Mouse (Mus musculus) heart, embryonic 14.5 days (tissue): Measurements from ENCODE around the gene Pcgf1. TPM values are rescaled to one million over a fixed set of nuclear protein-coding genes. Genes with fewer than 3 reads are reported as not detected.

ENCODE experiments used
- ATAC-seq: fragments of 200-750 bp; cut with Nextera tagmentation; 2 replicates; pipeline ENCODE4 v1.8.0; 2017; ENCODE audit warnings: low read depth, moderate TSS enrichment; ENCODE audit not compliant: insufficient number of reproducible peaks, insufficient read depth, low FRiP score
- H3K27ac ChIP-seq, 2 experiments: fragments of 200-500 bp in 1 of 2; fragments of 300-500 bp in 1 of 2; sonication (generic) in 1 of 2; replicated peaks in 1 of 2; 2 replicates each; pipeline ENCODE4 v1.5.1; 2012 to 2014; ENCODE audit warnings: low read depth in 2 of 2, low read length in 2 of 2, control low read depth in 1 of 2, mild to moderate bottlenecking in 1 of 2, mixed read lengths in 1 of 2; ENCODE audit not compliant: control insufficient read depth in 1 of 2, insufficient read depth in 1 of 2
- H3K27me3 ChIP-seq: fragments of 300-500 bp; sonication (generic); 2 replicates; pipeline ENCODE4 v1.6.1; 2014; ENCODE audit warnings: mild to moderate bottlenecking, low read length, control low read depth; ENCODE audit not compliant: control insufficient read depth, insufficient read depth
- H3K36me3 ChIP-seq: fragments of 300-500 bp; sonication (generic); 2 replicates; pipeline ENCODE4 v1.6.1; 2014; ENCODE audit warnings: mild to moderate bottlenecking, control low read depth, low read length, mixed read lengths; ENCODE audit not compliant: control insufficient read depth, insufficient read depth
- H3K4me1 ChIP-seq, 2 experiments: fragments of 200-500 bp in 1 of 2; fragments of 300-500 bp in 1 of 2; sonication (generic) in 1 of 2; 2 replicates each; pipeline ENCODE4 v1.6.1; 2012 to 2014; ENCODE audit warnings: low read length in 2 of 2, control low read depth in 1 of 2, mixed read lengths in 1 of 2; ENCODE audit not compliant: control insufficient read depth in 2 of 2, insufficient read depth in 2 of 2
- H3K4me2 ChIP-seq: fragments of 300-500 bp; sonication (generic); 2 replicates; pipeline ENCODE4 v1.6.1; 2014; ENCODE audit warnings: mild to moderate bottlenecking, low read length
- H3K4me3 ChIP-seq, 2 experiments: fragments of 200-500 bp in 1 of 2; fragments of 300-500 bp in 1 of 2; sonication (generic) in 1 of 2; 2 replicates each; pipeline ENCODE4 v1.5.1; 2012 to 2014; ENCODE audit warnings: low read length in 2 of 2, mild to moderate bottlenecking in 2 of 2, control low read depth in 1 of 2, low read depth in 1 of 2, moderate library complexity in 1 of 2; ENCODE audit not compliant: control insufficient read depth in 1 of 2, insufficient read depth in 1 of 2
- H3K9ac ChIP-seq: fragments of 300-500 bp; sonication (generic); 2 replicates; pipeline ENCODE4 v1.6.1; 2014; ENCODE audit warnings: mild to moderate bottlenecking, low read length
- H3K9me3 ChIP-seq: fragments of 300-500 bp; sonication (generic); 2 replicates; pipeline ENCODE4 v1.6.1; 2016; ENCODE audit warnings: low read length, control low read depth; ENCODE audit not compliant: control insufficient read depth
- WGBS: fragments of 180-500 bp; shearing (Covaris S2); extraction: QIAGEN DNeasy Blood & Tissue Kit; methylation state at CpG from one replicate; pipeline ENCODE4 v1.1.7; 2014; 5-methylcytosine and 5-hydroxymethylcytosine counted together
- polyA plus RNA-seq: library from polyadenylated mRNA; unstranded; fragments of >200 nt; fragmentation: Nextera tagmentation; extraction: Ambion mirVana; gene quantifications from 2 replicates; pipeline ENCODE4 v1.2.1, GENCODE M21; 2014

Pcgf1 gene
- polyA plus RNA-seq, 1 experiment from 2014 or later, result 16.8 TPM

DNA sequence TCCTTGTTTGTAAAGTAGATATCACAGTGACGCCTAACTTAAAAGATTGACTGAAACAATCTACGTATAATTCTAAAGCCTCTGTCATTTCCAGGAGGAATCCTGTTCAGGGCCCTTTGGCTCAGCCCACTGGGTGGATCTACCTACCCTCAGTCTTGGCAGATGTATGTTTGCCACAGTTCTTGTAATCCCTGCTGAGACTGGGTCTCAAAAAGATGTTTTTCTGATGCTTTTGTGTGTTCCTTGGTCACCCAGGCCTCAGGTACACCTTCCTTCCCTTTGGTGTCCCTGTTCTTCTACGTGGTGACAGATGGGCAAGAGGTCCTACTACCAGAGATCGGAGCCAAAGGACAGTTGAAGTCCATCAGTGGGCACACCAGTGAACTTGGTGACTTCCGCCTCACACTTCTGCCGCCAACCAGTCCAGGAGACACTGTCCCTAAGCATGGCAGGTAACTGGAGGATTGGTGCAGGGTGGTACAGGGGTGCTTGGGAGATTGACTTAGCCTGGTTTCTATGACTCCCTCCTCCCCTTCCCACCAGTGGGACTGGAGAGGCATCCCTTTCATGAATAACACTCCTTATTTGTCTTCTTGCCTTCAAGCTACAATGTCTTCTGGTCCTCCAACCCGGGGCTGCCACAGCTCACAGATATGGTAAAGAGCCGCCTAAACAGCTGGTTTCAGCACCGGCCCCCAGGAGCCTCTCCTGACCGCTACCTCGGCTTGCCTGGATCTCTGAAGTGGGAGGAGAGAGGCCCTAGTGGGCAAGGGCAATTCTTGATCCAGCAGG lies 38.9 kb downstream of the Pcgf1 start:
- peaks cover 12 to 32% of the 10 kb centered on the region in 2 experiments for H3K4me1 ChIP-seq
- H3K4me2 ChIP-seq, result peak overlapping the region; percentile 85
- ATAC-seq, result no peak
- H3K9me3 ChIP-seq, result no peaks in the 10 kb centered on the region
- H3K36me3 ChIP-seq, result peaks cover 36% of the 10 kb centered on the region
- H3K9ac ChIP-seq, result peak overlapping the region; percentile 84
- no peak overlapping the region for H3K27ac ChIP-seq
- 70% methylated on average over 11 of the region's 11 CpGs for WGBS
- H3K27me3 ChIP-seq, result no peaks in the 10 kb centered on the region
- peak overlapping the region; percentile 59 to 64 for H3K4me3 ChIP-seq

DNA sequence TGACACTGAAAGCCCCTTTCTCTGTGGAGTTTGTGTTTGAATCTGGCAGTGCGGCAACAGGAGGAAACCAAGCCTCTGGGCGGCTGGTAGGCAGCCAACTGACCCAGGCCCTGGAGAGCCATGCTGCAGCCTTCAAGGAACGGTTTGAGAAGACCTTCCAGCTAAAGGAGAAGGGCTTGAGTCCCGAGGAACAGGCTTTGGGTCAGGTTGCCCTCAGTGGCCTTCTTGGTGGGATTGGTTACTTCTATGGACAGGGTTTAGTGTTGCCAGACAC lies 39.4 kb downstream of the Pcgf1 start:
- H3K36me3 ChIP-seq, result peaks cover 33% of the 10 kb centered on the region
- no peak for ATAC-seq
- H3K4me1 ChIP-seq, result peaks cover 12 to 29% of the 10 kb centered on the region in 2 experiments
- H3K4me2 ChIP-seq, result no peak overlapping the region
- H3K27ac ChIP-seq, result no peak overlapping the region
- 89% methylated on average over 4 of the region's 4 CpGs for WGBS
- H3K27me3 ChIP-seq, result no peaks in the 10 kb centered on the region
- H3K4me3 ChIP-seq, result no peak overlapping the region
- no peak overlapping the region for H3K9ac ChIP-seq
- no peaks in the 10 kb centered on the region for H3K9me3 ChIP-seq

GRCm38 (mm10) chr6:83117616-83118015 lies 39.9 kb downstream of the Pcgf1 start:
- 93% methylated on average over 13 of the region's 13 CpGs for WGBS
- H3K27me3 ChIP-seq, result no peaks in the 10 kb centered on the region
- no peak overlapping the region for H3K9ac ChIP-seq
- peaks cover 32% of the 10 kb centered on the region for H3K36me3 ChIP-seq
- H3K9me3 ChIP-seq, result no peaks in the 10 kb centered on the region
- H3K27ac ChIP-seq, result no peak overlapping the region
- ATAC-seq, result no peak
- peaks cover 15 to 32% of the 10 kb centered on the region in 2 experiments for H3K4me1 ChIP-seq
- no peak overlapping the region for H3K4me3 ChIP-seq
- H3K4me2 ChIP-seq, result no peak overlapping the region

DNA sequence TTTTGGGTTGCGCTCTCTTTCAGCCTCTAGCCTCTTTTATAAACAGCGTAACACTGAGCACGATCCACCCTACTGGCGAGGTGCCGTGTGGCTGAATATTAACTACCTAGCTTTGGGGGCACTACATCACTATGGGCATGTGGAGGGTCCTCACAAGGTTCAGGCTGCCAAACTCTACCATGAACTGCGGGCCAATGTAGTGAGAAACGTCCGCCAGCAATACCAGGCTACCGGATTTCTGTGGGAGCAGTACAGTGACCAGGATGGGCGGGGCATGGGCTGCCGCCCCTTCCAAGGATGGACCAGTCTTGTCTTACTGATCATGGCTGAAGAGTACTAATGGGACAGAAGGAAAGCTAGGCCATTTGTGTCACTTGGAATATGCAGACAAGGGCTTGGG lies 40.7 kb downstream of the Pcgf1 start:
- WGBS, result 82% methylated on average over 11 of the region's 11 CpGs
- peaks cover 36% of the 10 kb centered on the region for H3K36me3 ChIP-seq
- H3K4me2 ChIP-seq, result no peak overlapping the region
- H3K4me3 ChIP-seq, result no peak overlapping the region
- no peak for ATAC-seq
- no peak overlapping the region for H3K27ac ChIP-seq
- H3K9me3 ChIP-seq, result no peaks in the 10 kb centered on the region
- no peak overlapping the region for H3K9ac ChIP-seq
- H3K4me1 ChIP-seq, result peaks cover 15 to 35% of the 10 kb centered on the region in 2 experiments
- no peaks in the 10 kb centered on the region for H3K27me3 ChIP-seq

- H3K4me1 ChIP-seq, result peaks cover 15 to 38% of the 10 kb centered on the region in 2 experiments
- no peaks in the 10 kb centered on the region for H3K9me3 ChIP-seq
- H3K27me3 ChIP-seq, result no peaks in the 10 kb centered on the region
- WGBS, result 72% methylated on average over 14 of the region's 14 CpGs
- no peak overlapping the region for H3K9ac ChIP-seq
- H3K36me3 ChIP-seq, result peaks cover 38% of the 10 kb centered on the region
- H3K4me3 ChIP-seq, result no peak overlapping the region
- no peak overlapping the region for H3K4me2 ChIP-seq
- no peak overlapping the region for H3K27ac ChIP-seq
- ATAC-seq, result no peak
Measured at GRCm38 (mm10) chr6:83118825-83119733, 41.4 kb downstream of the Pcgf1 start.

DNA sequence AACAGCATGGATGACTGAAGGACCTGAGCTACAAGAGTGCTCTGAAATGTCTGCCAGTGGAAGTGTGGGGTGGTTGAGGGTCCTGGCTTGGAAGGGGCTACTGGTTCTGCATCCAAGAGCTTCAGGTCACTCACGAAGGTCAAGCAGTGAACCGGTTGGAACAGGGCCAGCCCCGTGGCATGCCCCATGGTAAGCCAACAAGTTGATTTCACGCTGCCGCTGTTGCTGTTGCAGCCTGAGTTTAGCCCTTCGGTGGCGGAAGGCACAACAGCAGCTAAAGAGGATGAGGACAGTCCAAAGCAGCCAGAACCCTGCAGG lies 42.0 kb downstream of the Pcgf1 start:
- H3K27me3 ChIP-seq, result no peaks in the 10 kb centered on the region
- peak overlapping the region; percentile 79 for H3K9ac ChIP-seq
- 79% methylated on average over 7 of the region's 7 CpGs for WGBS
- no peaks in the 10 kb centered on the region for H3K9me3 ChIP-seq
- no peak for ATAC-seq
- H3K4me2 ChIP-seq, result no peak overlapping the region
- peaks cover 20 to 39% of the 10 kb centered on the region in 2 experiments for H3K4me1 ChIP-seq
- no peak overlapping the region for H3K4me3 ChIP-seq
- H3K36me3 ChIP-seq, result peaks cover 38% of the 10 kb centered on the region
- no peak overlapping the region for H3K27ac ChIP-seq

DNA sequence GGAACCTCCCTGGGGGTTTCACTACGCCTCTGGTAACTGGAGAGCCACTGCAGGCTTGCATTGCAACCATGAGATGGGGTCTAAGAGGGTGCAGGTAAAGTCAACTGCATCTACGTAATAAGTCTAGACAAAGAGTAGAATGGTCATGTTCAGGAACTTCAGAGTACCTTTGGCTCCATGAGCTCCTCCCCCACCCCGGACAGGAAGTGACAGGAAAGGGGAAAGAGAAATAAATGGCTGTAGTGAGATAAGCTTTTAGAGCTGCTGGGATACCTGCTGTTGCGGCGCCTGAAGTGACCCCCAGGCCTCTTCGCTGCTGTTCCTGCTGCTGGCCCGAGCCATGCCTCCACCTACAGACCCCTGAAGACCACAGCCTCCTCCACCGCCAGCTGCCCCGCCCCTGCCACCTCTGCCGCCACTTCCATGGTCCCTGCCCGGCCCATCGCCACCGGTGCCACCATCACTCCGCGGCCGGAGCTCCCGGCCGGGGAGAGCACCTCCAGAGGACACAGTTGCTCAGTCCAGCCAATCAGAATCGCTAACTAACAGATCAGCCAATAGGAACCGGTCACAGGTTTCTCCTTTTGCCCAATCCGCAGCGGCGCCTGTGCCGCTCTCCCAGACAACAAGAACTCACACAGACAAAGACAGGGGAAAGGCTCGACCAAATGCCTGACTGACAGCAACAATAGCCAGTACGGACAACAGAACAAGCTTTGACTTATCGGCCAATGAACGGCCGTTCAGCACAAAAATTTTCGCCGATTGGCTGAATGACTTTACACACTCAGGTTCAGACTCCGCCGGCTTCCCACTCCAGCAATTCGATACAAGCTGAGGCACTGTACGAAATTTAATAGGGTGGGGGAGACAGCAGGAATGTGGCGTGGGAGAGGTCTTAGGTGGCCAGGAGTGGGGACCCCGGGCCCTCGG lies 43.5 kb downstream of the Pcgf1 start, which contains the start of gene Wbp1:
TSS of gene Wbp1 (minus strand) at position 630 of the 933 bp plus-strand sequence.
- H3K4me2 ChIP-seq, result peak within 1 kb of the TSS; percentile 99
- WGBS, result under 1% methylated on average over 38 of the region's 38 CpGs
- H3K9me3 ChIP-seq, result no peaks in the 10 kb centered on the region
- H3K4me3 ChIP-seq, result peak within 1 kb of the TSS; percentile 74 to 79
- peak within 1 kb of the TSS; percentile 90 for H3K9ac ChIP-seq
- no peaks in the 10 kb centered on the region for H3K27me3 ChIP-seq
- peak within 1 kb of the TSS; percentile 88 to 89 for H3K27ac ChIP-seq
- ATAC-seq, result peak; percentile 94
- H3K4me1 ChIP-seq, result peaks cover 24 to 38% of the 10 kb centered on the region in 2 experiments
- peaks cover 38% of the 10 kb centered on the region for H3K36me3 ChIP-seq
